Comparison of ENCODE assay signal across 27 mouse cellular contexts in the genomic region with DNA sequence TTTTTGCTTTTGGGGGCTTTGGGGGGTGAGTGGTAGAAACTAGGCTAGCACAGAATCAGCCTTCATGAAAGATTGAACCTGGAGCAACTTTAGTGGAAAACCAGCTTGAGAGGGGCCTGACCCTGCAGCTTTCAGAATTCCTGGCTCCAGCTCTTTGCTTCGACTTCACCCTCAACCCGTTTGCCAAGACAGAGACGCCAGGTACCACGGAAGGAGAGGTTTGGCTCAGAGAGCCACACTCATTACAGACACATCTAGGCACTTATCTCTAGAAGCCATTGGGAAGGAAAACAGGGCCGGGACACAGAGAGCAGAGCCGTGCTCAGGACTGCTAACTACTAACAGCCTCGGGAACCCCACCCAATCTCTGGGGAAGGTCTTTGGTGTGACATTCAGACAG. TPM values are rescaled to one million over a fixed set of nuclear protein-coding genes. Genes with fewer than 3 reads are reported as not detected.
DNase-seq lines count a peak whose midpoint lies in the region; TF ChIP-seq lines count a peak whose summit lies in the region.
"Had no signal": no experiment of that assay in that cellular context is flagged by ENCODE, and none has a peak within 500 bp of the region (broad histone marks: within the 10 kb centered on the region; RNA-seq: fewer than 3 reads in every experiment).

No protein-coding gene starts in this region.

- TF ChIP-seq CTCF in embryonic fibroblast, embryonic 13.5 days (IDR thresholded peaks at IDR 0.05; ENCODE audit: borderline replicate concordance, insufficient read depth, low read length), result no peak

- DNase-seq in cerebellum, adult 9-11 months, result peak; percentile 79
- DNase-seq in cerebellum, adult 11-12 months, result no peak
- DNase-seq in NIH3T3 (ENCODE audit: low read depth), result peak; percentile 40
- DNase-seq in brain, adult 2 months (ENCODE audit: low read depth, low spot score), result peak; percentile 90
- no peak for DNase-seq in heart, adult 9 months (ENCODE audit: low spot score in 2 of 2)
- DNase-seq in c-Kit-positive CD71-positive TER-119-positive erythroid progenitor cells, embryonic 14.5 days (ENCODE audit: low spot score), result no peak
- DNase-seq: adrenal gland, adult 2 months; adrenal gland, postnatal 36 days; gastrocnemius, postnatal 25 days; heart, adult 11 months; heart, postnatal 4 days; kidney, adult 8-10 months; kidney, postnatal 10 days; liver; lung, adult 2 months; lung, postnatal 10 days; retina, postnatal 1 day; right cerebral cortex, postnatal 14 days; thymus, postnatal 4 days had no signal

- no peak for TF ChIP-seq POLR2A in embryonic fibroblast, embryonic 13.5 days (IDR thresholded peaks at IDR 0.05; ENCODE audit: low read depth, low read length)

- H3K4me3 ChIP-seq in embryonic fibroblast, embryonic 13.5 days (ENCODE audit: insufficient read depth, low read length), result no peak overlapping the region
- H3K4me3 ChIP-seq: forebrain, embryonic 13.5 days; heart, embryonic 12.5 days; hindbrain, embryonic 13.5 days; midbrain, embryonic 13.5 days; neural tube, embryonic 13.5 days had no signal

- peaks cover 9% of the 10 kb centered on the region for H3K4me1 ChIP-seq in embryonic fibroblast, embryonic 13.5 days (ENCODE audit: control insufficient read depth, insufficient read depth, low read length)
- H3K4me1 ChIP-seq: forebrain, embryonic 13.5 days; heart, embryonic 12.5 days; hindbrain, embryonic 13.5 days; midbrain, embryonic 13.5 days had no signal

- peak overlapping the region; percentile 42; the same call in 1 of the 2 replicates for H3K27ac ChIP-seq in embryonic fibroblast, embryonic 13.5 days (ENCODE audit: insufficient read depth, low read length)
- H3K27ac ChIP-seq: forebrain, embryonic 13.5 days; hindbrain, embryonic 13.5 days; liver, embryonic 14.5 days; macrophage; midbrain, embryonic 13.5 days; neural tube, embryonic 13.5 days had no signal

RNA-seq across cellular contexts. Expression of a gene that starts 32.3 kb away (rescaled TPM):
- 0.08 and 0.25 TPM in 2 replicates for polyA plus RNA-seq in embryonic fibroblast, embryonic 13.5 days (2011; ENCODE audit: insufficient read length, low read depth, missing spikeins)

Comparison
In these comparisons a context has a peak if more than half of its experiments do, and no peak if none do; other contexts are left out.
1. DNase-seq: peak in cerebellum, adult 9-11 months (single experiment), NIH3T3 (single experiment) and brain, adult 2 months (single experiment); none in cerebellum, adult 11-12 months (single experiment), heart, adult 9 months (0 of 2) and c-Kit-positive CD71-positive TER-119-positive erythroid progenitor cells, embryonic 14.5 days (single experiment).